Mouse (Mus musculus): ENCODE measurements at regions not wholly inside any gene's neighbourhood (a gene's known extent, or its start where the extent isn't known, plus 50 kb on each side); places are given as distances from the start of the nearest gene placed in this dataset.

- Histone ChIP-seq H3K36me3 (ENCODE audit: control insufficient read depth, insufficient read depth, low read length, poor library complexity, severe bottlenecking) (no peaks in the 10 kb centered on the region), H3K4me3 (ENCODE audit: insufficient read depth in 1 of 2, low read depth in 1 of 2, low read length in 2 of 2, poor library complexity in 1 of 2, severe bottlenecking in 1 of 2) (no peak overlapping the region), H3K27ac (ENCODE audit: insufficient read depth, low read depth, low read length, poor library complexity, severe bottlenecking) (no peak overlapping the region), H3K9ac (ENCODE audit: insufficient read depth, low read depth, low read length, poor library complexity, severe bottlenecking) (no peak overlapping the region), H3K4me1 (ENCODE audit: control insufficient read depth in 2 of 2, insufficient read depth in 2 of 2, low read length in 2 of 2, poor library complexity in 1 of 2) (no peaks in the 10 kb centered on the region), H3K9me3 (ENCODE audit: control insufficient read depth, insufficient read depth, low read depth, low read length) (no peaks in the 10 kb centered on the region)
- DNase-seq (ENCODE audit: low read depth, low spot score), result no peak
- in situ Hi-C loops (cut with MboI; ENCODE audit: low sequenced_read_pairs in 2 of 2, unreplicated experiment in 2 of 2), result no loop called here
- TF ChIP-seq ZC3H11A (IDR thresholded peaks at IDR 0.05; ENCODE audit: borderline replicate concordance, low read depth, low read length) (no peak), ZNF384 (IDR thresholded peaks at IDR 0.05; ENCODE audit: low read depth, low read length) (no peak), CHD2 (IDR thresholded peaks at IDR 0.05; ENCODE audit: low read depth, low read length) (no peak), HCFC1 (IDR thresholded peaks at IDR 0.05; ENCODE audit: borderline replicate concordance, insufficient read depth, low read length) (no peak), MAFK (IDR thresholded peaks at IDR 0.05; ENCODE audit: insufficient read depth, low read depth, low read length) (no peak)
Observed at GRCm38 (mm10) chr14:71194219-71194618, 594.6 kb upstream of the Fam160b2 start.

GRCm38 (mm10) chr14:71192486-71192885 lies 592.9 kb upstream of the Fam160b2 start:
- Histone ChIP-seq H3K4me1 (ENCODE audit: control insufficient read depth in 2 of 2, insufficient read depth in 2 of 2, low read length in 2 of 2, poor library complexity in 1 of 2) (no peaks in the 10 kb centered on the region), H3K9me3 (ENCODE audit: control insufficient read depth, insufficient read depth, low read depth, low read length) (no peaks in the 10 kb centered on the region), H3K27ac (ENCODE audit: insufficient read depth, low read depth, low read length, poor library complexity, severe bottlenecking) (no peak overlapping the region), H3K36me3 (ENCODE audit: control insufficient read depth, insufficient read depth, low read length, poor library complexity, severe bottlenecking) (no peaks in the 10 kb centered on the region), H3K4me3 (ENCODE audit: insufficient read depth in 1 of 2, low read depth in 1 of 2, low read length in 2 of 2, poor library complexity in 1 of 2, severe bottlenecking in 1 of 2) (no peak overlapping the region), H3K9ac (ENCODE audit: insufficient read depth, low read depth, low read length, poor library complexity, severe bottlenecking) (no peak overlapping the region)
- DNase-seq (ENCODE audit: low read depth, low spot score), result no peak
- in situ Hi-C loops (cut with MboI; ENCODE audit: low sequenced_read_pairs in 2 of 2, unreplicated experiment in 2 of 2), result no loop called here
- TF ChIP-seq HCFC1 (IDR thresholded peaks at IDR 0.05; ENCODE audit: borderline replicate concordance, insufficient read depth, low read length), result no peak
- no peak for TF ChIP-seq MAFK (IDR thresholded peaks at IDR 0.05; ENCODE audit: insufficient read depth, low read depth, low read length)
- no peak for TF ChIP-seq CHD2 (IDR thresholded peaks at IDR 0.05; ENCODE audit: low read depth, low read length)
- no peak for TF ChIP-seq ZC3H11A (IDR thresholded peaks at IDR 0.05; ENCODE audit: borderline replicate concordance, low read depth, low read length)
- no peak for TF ChIP-seq ZNF384 (IDR thresholded peaks at IDR 0.05; ENCODE audit: low read depth, low read length)

GRCm38 (mm10) chr14:71189360-71189759 lies 589.7 kb upstream of the Fam160b2 start:
- TF ChIP-seq ZNF384 (IDR thresholded peaks at IDR 0.05; ENCODE audit: low read depth, low read length) (no peak), ZC3H11A (IDR thresholded peaks at IDR 0.05; ENCODE audit: borderline replicate concordance, low read depth, low read length) (no peak)
- no peaks in the 10 kb centered on the region for H3K9me3 ChIP-seq (ENCODE audit: control insufficient read depth, insufficient read depth, low read depth, low read length)
- H3K27ac ChIP-seq (ENCODE audit: insufficient read depth, low read depth, low read length, poor library complexity, severe bottlenecking), result no peak overlapping the region
- no peak for DNase-seq (ENCODE audit: low read depth, low spot score)
- no peaks in the 10 kb centered on the region for H3K36me3 ChIP-seq (ENCODE audit: control insufficient read depth, insufficient read depth, low read length, poor library complexity, severe bottlenecking)
- H3K4me1 ChIP-seq (ENCODE audit: control insufficient read depth in 2 of 2, insufficient read depth in 2 of 2, low read length in 2 of 2, poor library complexity in 1 of 2), result no peaks in the 10 kb centered on the region
- no peak overlapping the region for H3K9ac ChIP-seq (ENCODE audit: insufficient read depth, low read depth, low read length, poor library complexity, severe bottlenecking)
- no peak overlapping the region for H3K4me3 ChIP-seq (ENCODE audit: insufficient read depth in 1 of 2, low read depth in 1 of 2, low read length in 2 of 2, poor library complexity in 1 of 2, severe bottlenecking in 1 of 2)
- in situ Hi-C loops (cut with MboI; ENCODE audit: low sequenced_read_pairs in 2 of 2, unreplicated experiment in 2 of 2), result no loop called here

GRCm38 (mm10) chr14:71177341-71177740 lies 577.7 kb upstream of the Fam160b2 start:
- Histone ChIP-seq H3K4me3 (ENCODE audit: insufficient read depth in 1 of 2, low read depth in 1 of 2, low read length in 2 of 2, poor library complexity in 1 of 2, severe bottlenecking in 1 of 2) (no peak overlapping the region), H3K4me1 (ENCODE audit: control insufficient read depth in 2 of 2, insufficient read depth in 2 of 2, low read length in 2 of 2, poor library complexity in 1 of 2) (no peaks in the 10 kb centered on the region), H3K9me3 (ENCODE audit: control insufficient read depth, insufficient read depth, low read depth, low read length) (no peaks in the 10 kb centered on the region), H3K36me3 (ENCODE audit: control insufficient read depth, insufficient read depth, low read length, poor library complexity, severe bottlenecking) (no peaks in the 10 kb centered on the region), H3K27ac (ENCODE audit: insufficient read depth, low read depth, low read length, poor library complexity, severe bottlenecking) (no peak overlapping the region), H3K9ac (ENCODE audit: insufficient read depth, low read depth, low read length, poor library complexity, severe bottlenecking) (no peak overlapping the region)
- TF ChIP-seq ZNF384 (IDR thresholded peaks at IDR 0.05; ENCODE audit: low read depth, low read length) (no peak), MAFK (IDR thresholded peaks at IDR 0.05; ENCODE audit: insufficient read depth, low read depth, low read length) (no peak), CHD2 (IDR thresholded peaks at IDR 0.05; ENCODE audit: low read depth, low read length) (no peak), HCFC1 (IDR thresholded peaks at IDR 0.05; ENCODE audit: borderline replicate concordance, insufficient read depth, low read length) (no peak), ZC3H11A (IDR thresholded peaks at IDR 0.05; ENCODE audit: borderline replicate concordance, low read depth, low read length) (no peak)
- no peak for DNase-seq (ENCODE audit: low read depth, low spot score)
- in situ Hi-C loops (cut with MboI; ENCODE audit: low sequenced_read_pairs in 2 of 2, unreplicated experiment in 2 of 2), result no loop called here

GRCm38 (mm10) chr14:71174175-71174574 lies 574.5 kb upstream of the Fam160b2 start:
- H3K9me3 ChIP-seq (ENCODE audit: control insufficient read depth, insufficient read depth, low read depth, low read length), result no peaks in the 10 kb centered on the region
- no peak for DNase-seq (ENCODE audit: low read depth, low spot score)
- no peak overlapping the region for H3K4me3 ChIP-seq (ENCODE audit: insufficient read depth in 1 of 2, low read depth in 1 of 2, low read length in 2 of 2, poor library complexity in 1 of 2, severe bottlenecking in 1 of 2)
- no peak overlapping the region for H3K27ac ChIP-seq (ENCODE audit: insufficient read depth, low read depth, low read length, poor library complexity, severe bottlenecking)
- no peaks in the 10 kb centered on the region for H3K36me3 ChIP-seq (ENCODE audit: control insufficient read depth, insufficient read depth, low read length, poor library complexity, severe bottlenecking)
- no peak overlapping the region for H3K9ac ChIP-seq (ENCODE audit: insufficient read depth, low read depth, low read length, poor library complexity, severe bottlenecking)
- TF ChIP-seq CHD2 (IDR thresholded peaks at IDR 0.05; ENCODE audit: low read depth, low read length) (no peak), ZNF384 (IDR thresholded peaks at IDR 0.05; ENCODE audit: low read depth, low read length) (no peak), ZC3H11A (IDR thresholded peaks at IDR 0.05; ENCODE audit: borderline replicate concordance, low read depth, low read length) (no peak), HCFC1 (IDR thresholded peaks at IDR 0.05; ENCODE audit: borderline replicate concordance, insufficient read depth, low read length) (no peak), MAFK (IDR thresholded peaks at IDR 0.05; ENCODE audit: insufficient read depth, low read depth, low read length) (no peak)
- H3K4me1 ChIP-seq (ENCODE audit: control insufficient read depth in 2 of 2, insufficient read depth in 2 of 2, low read length in 2 of 2, poor library complexity in 1 of 2), result no peaks in the 10 kb centered on the region
- in situ Hi-C loops (cut with MboI; ENCODE audit: low sequenced_read_pairs in 2 of 2, unreplicated experiment in 2 of 2), result no loop called here
